Mouse (Mus musculus) lung, postnatal 0 days (tissue): ENCODE results near the gene Zfp689.

ENCODE experiments used
- CTCF ChIP-seq: IDR thresholded peaks from 2 replicates; pipeline ENCODE4 v1.5.1; 2016; ENCODE audit warnings: antibody characterized with exemption, mild to moderate bottlenecking
- EP300 ChIP-seq: IDR thresholded peaks from 2 replicates; pipeline ENCODE4 v1.6.1; 2016; ENCODE audit warnings: antibody characterized with exemption, mild to moderate bottlenecking, control low read depth

- TF ChIP-seq CTCF (no peak), EP300 (no peak)
Observed at GRCm38 (mm10) chr7:127392251-127392824, 56.6 kb downstream of the Zfp689 start.
